Mouse (Mus musculus) G1E (cell line): ENCODE results near the gene Trak2. TPM values are rescaled to one million over a fixed set of nuclear protein-coding genes. Genes with fewer than 3 reads are reported as not detected.

Experiments used
- polyA plus RNA-seq: library from polyadenylated mRNA; stranded (reverse); fragments of >175 nt; gene quantifications from 2 replicates; pipeline ENCODE4 v1.2.3, GENCODE M21; 2012
- total RNA-seq, 2 experiments: library from RNA; stranded (forward) in 1 of 2; stranded (reverse) in 1 of 2; fragments of 200-1000 nt in 1 of 2; fragments of >200 nt in 1 of 2; fragmentation: Nextera tagmentation in 1 of 2; gene quantifications; 2 replicates each; pipeline ENCODE4 v1.2.3; 2014 to 2017

Gene Trak2
- total and polyA plus RNA-seq, 3 experiments = 59.9 to 143 (median 110) TPM

Other genes starting within 250 kb of the Trak2 start
- 23.0 and 26.2 TPM in 2 replicates for gene Casp8, start 178.1 kb downstream of the Trak2 start, total RNA-seq (2014; fragmentation: Nextera tagmentation)
- 10.5 and 11.6 TPM in 2 replicates for gene Casp8, start 178.1 kb downstream of the Trak2 start, total RNA-seq (2017)
- 0.58 and 0.73 TPM in 2 replicates for gene Casp8, start 178.1 kb downstream of the Trak2 start, polyA plus RNA-seq
- 82.2 and 115 TPM in 2 replicates for gene Stradb, start 92 bp upstream of the Trak2 start, total RNA-seq (2014; fragmentation: Nextera tagmentation)
- gene Stradb, start 92 bp upstream of the Trak2 start, total RNA-seq (2017) = 21.1 and 23.3 TPM in 2 replicates
- 4.8 and 6.3 TPM in 2 replicates for gene Stradb, start 92 bp upstream of the Trak2 start, polyA plus RNA-seq
- not detected in 2 replicates for gene C2cd6, start 121.5 kb upstream of the Trak2 start, total RNA-seq (2014; fragmentation: Nextera tagmentation)
- 0.06 TPM in 1 of 2 replicates, not detected in the other for gene C2cd6, start 121.5 kb upstream of the Trak2 start, total RNA-seq (2017)
- not detected in 2 replicates for gene C2cd6, start 121.5 kb upstream of the Trak2 start, polyA plus RNA-seq
- gene Tmem237, start 147.0 kb upstream of the Trak2 start, total RNA-seq (2014; fragmentation: Nextera tagmentation) = 9.7 and 13.6 TPM in 2 replicates
- gene Tmem237, start 147.0 kb upstream of the Trak2 start, total RNA-seq (2017) = 27.6 and 39.0 TPM in 2 replicates
- gene Tmem237, start 147.0 kb upstream of the Trak2 start, polyA plus RNA-seq = 2.8 and 3.3 TPM in 2 replicates
- gene Mpp4, start 190.0 kb upstream of the Trak2 start, total RNA-seq (2014; fragmentation: Nextera tagmentation) = 1.4 TPM in 1 of 2 replicates, not detected in the other
- gene Mpp4, start 190.0 kb upstream of the Trak2 start, total RNA-seq (2017) = 0.87 and 1.6 TPM in 2 replicates
- gene Mpp4, start 190.0 kb upstream of the Trak2 start, polyA plus RNA-seq = 0.05 TPM in 1 of 2 replicates, not detected in the other